Mouse (Mus musculus): ENCODE measurements around the gene Snx8. TPM values are rescaled to one million over a fixed set of nuclear protein-coding genes. Genes with fewer than 3 reads are reported as not detected.

The Snx8 gene
- total RNA-seq, 2 experiments from 2014 or later, result 19.6 to 24.5 TPM

- no peak for DNase-seq (ENCODE audit: low spot score in 2 of 2)
These were observed 39.2 kb downstream of the Snx8 start for GRCm38 (mm10) chr5:140349882-140350281.

GRCm38 (mm10) chr5:140346050-140346449 is 43.0 kb downstream of the Snx8 start:
- DNase-seq (ENCODE audit: low spot score in 2 of 2), result no peak

- no peak for DNase-seq (ENCODE audit: low spot score in 2 of 2)
These were observed 43.8 kb downstream of the Snx8 start for GRCm38 (mm10) chr5:140345244-140345643.

GRCm38 (mm10) chr5:140342880-140343279 is 46.2 kb downstream of the Snx8 start:
- no peak for DNase-seq (ENCODE audit: low spot score in 2 of 2)

- DNase-seq (ENCODE audit: low spot score in 2 of 2), result no peak
These were observed 49.2 kb downstream of the Snx8 start for GRCm38 (mm10) chr5:140339836-140340235.

- no peak for DNase-seq (ENCODE audit: low spot score in 2 of 2)
These were observed 50.3 kb downstream of the Snx8 start for GRCm38 (mm10) chr5:140338779-140339178.

- DNase-seq (ENCODE audit: low spot score in 2 of 2), result no peak
These were observed 52.4 kb downstream of the Snx8 start for GRCm38 (mm10) chr5:140336680-140337079.

GRCm38 (mm10) chr5:140333631-140334030 is 55.4 kb downstream of the Snx8 start:
- DNase-seq (ENCODE audit: low spot score in 2 of 2), result no peak

- DNase-seq (ENCODE audit: low spot score in 2 of 2), result no peak
These were observed 56.5 kb downstream of the Snx8 start for GRCm38 (mm10) chr5:140332519-140332918.

GRCm38 (mm10) chr5:140331615-140332512 is 57.2 kb downstream of the Snx8 start, which contains the start of gene Mrm2:
Mrm2 (minus strand) TSS chr5:140331898.
- peak; percentile 70 to 87 for DNase-seq (ENCODE audit: low spot score in 2 of 2)

- no peak for DNase-seq (ENCODE audit: low spot score in 2 of 2)
These were observed 65.0 kb downstream of the Snx8 start for GRCm38 (mm10) chr5:140324058-140324457.

GRCm38 (mm10) chr5:140321756-140322575 is 67.1 kb downstream of the Snx8 start:
- DNase-seq (ENCODE audit: low spot score in 2 of 2), result no peak

- DNase-seq (ENCODE audit: low spot score in 2 of 2), result peak; percentile 83 to 90
These were observed 67.9 kb downstream of the Snx8 start, which contains the start of the genes Mad1l1 and Nudt1 for GRCm38 (mm10) chr5:140321042-140321755. Mad1l1 (minus strand) TSS chr5:140321552. Nudt1 (plus strand) TSS chr5:140321656.

GRCm38 (mm10) chr5:140316716-140317115 is 72.3 kb downstream of the Snx8 start:
- no peak for DNase-seq (ENCODE audit: low spot score in 2 of 2)

- DNase-seq (ENCODE audit: low spot score in 2 of 2), result no peak
These were observed 81.5 kb downstream of the Snx8 start for GRCm38 (mm10) chr5:140307602-140308001.

GRCm38 (mm10) chr5:140306016-140306415 is 83.0 kb downstream of the Snx8 start:
- no peak for DNase-seq (ENCODE audit: low spot score in 2 of 2)

GRCm38 (mm10) chr5:140298291-140298690 is 90.8 kb downstream of the Snx8 start:
- DNase-seq (ENCODE audit: low spot score in 2 of 2), result no peak

- peak in 1 of 2 experiments; percentile 46 for DNase-seq (ENCODE audit: low spot score in 2 of 2)
These were observed 96.9 kb downstream of the Snx8 start for GRCm38 (mm10) chr5:140292152-140292551.
